Mouse (Mus musculus) right cerebral cortex, postnatal 14 days (tissue): ENCODE measurements around the gene Hcrt.
A peak's percentile ranks its signal among the peaks of the same experiment; 100 is the strongest.

ENCODE experiments used
- DNase-seq: peaks from one replicate; pipeline ENCODE4 v3.0.0; 2022

Hcrt gene

GRCm38 (mm10) chr11:100735134-100735865 lies 27.4 kb downstream of the Hcrt start:
- DNase-seq: no peak

GRCm38 (mm10) chr11:100730477-100731205 lies 32.1 kb downstream of the Hcrt start:
- no peak for DNase-seq

- no peak for DNase-seq
Measured at GRCm38 (mm10) chr11:100729976-100730375, 32.8 kb downstream of the Hcrt start.

GRCm38 (mm10) chr11:100728601-100729000 lies 34.1 kb downstream of the Hcrt start:
- DNase-seq: no peak

GRCm38 (mm10) chr11:100727201-100727600 lies 35.5 kb downstream of the Hcrt start:
- DNase-seq: no peak

- no peak for DNase-seq
Measured at GRCm38 (mm10) chr11:100724919-100725512, 37.7 kb downstream of the Hcrt start.

GRCm38 (mm10) chr11:100722493-100723028 lies 40.2 kb downstream of the Hcrt start:
- no peak for DNase-seq

GRCm38 (mm10) chr11:100721776-100722492 lies 40.8 kb downstream of the Hcrt start:
- no peak for DNase-seq

- DNase-seq: no peak
Measured at GRCm38 (mm10) chr11:100721254-100721653, 41.5 kb downstream of the Hcrt start.

GRCm38 (mm10) chr11:100720345-100720744 lies 42.4 kb downstream of the Hcrt start:
- no peak for DNase-seq

- no peak for DNase-seq
Measured at GRCm38 (mm10) chr11:100719893-100720292, 42.8 kb downstream of the Hcrt start.

GRCm38 (mm10) chr11:100719312-100719711 lies 43.4 kb downstream of the Hcrt start:
- DNase-seq: no peak

- DNase-seq: no peak
Measured at GRCm38 (mm10) chr11:100718866-100719265, 43.9 kb downstream of the Hcrt start.

- no peak for DNase-seq
Measured at GRCm38 (mm10) chr11:100718462-100718861, 44.3 kb downstream of the Hcrt start.

- no peak for DNase-seq
Measured at GRCm38 (mm10) chr11:100716649-100717048, 46.1 kb downstream of the Hcrt start.

GRCm38 (mm10) chr11:100714948-100715347 lies 47.8 kb downstream of the Hcrt start:
- DNase-seq: no peak

- DNase-seq: peak; percentile 92
Measured at GRCm38 (mm10) chr11:100714534-100714915, 48.2 kb downstream of the Hcrt start.

- peak; percentile 53 for DNase-seq
Measured at GRCm38 (mm10) chr11:100713735-100714533, 48.8 kb downstream of the Hcrt start, which contains the start of gene Hspb9. Hspb9 (plus strand) TSS chr11:100713850.

GRCm38 (mm10) chr11:100713174-100713573 lies 49.6 kb downstream of the Hcrt start:
- DNase-seq: no peak

- peak; percentile 87 for DNase-seq
Measured at GRCm38 (mm10) chr11:100711783-100712615, 50.7 kb downstream of the Hcrt start, which contains the start of gene Kat2a. Kat2a (minus strand) TSS chr11:100712465.
